Mouse (Mus musculus) adrenal gland, postnatal 4 days (tissue): ENCODE measurements around the gene Wfdc9. TPM values are rescaled to one million over a fixed set of nuclear protein-coding genes. Genes with fewer than 3 reads are reported as not detected.
"Not testable (repeated sequence)": the region's sequence is repeated elsewhere in the genome, so short reads cannot be mapped to it uniquely, and the experiment has no call there.

Experiments used
- DNase-seq, 2 experiments: peaks; one replicate each; pipeline ENCODE4 v3.0.0; 2021 to 2022; ENCODE audit warnings: low spot score in 2 of 2, mixed read lengths in 2 of 2
- total RNA-seq, 2 experiments: library from RNA; stranded (reverse); gene quantifications; 2 replicates each; pipeline ENCODE4 v1.2.3; 2021

The Wfdc9 gene
- total RNA-seq, 2 experiments from 2014 or later = not detected

DNA sequence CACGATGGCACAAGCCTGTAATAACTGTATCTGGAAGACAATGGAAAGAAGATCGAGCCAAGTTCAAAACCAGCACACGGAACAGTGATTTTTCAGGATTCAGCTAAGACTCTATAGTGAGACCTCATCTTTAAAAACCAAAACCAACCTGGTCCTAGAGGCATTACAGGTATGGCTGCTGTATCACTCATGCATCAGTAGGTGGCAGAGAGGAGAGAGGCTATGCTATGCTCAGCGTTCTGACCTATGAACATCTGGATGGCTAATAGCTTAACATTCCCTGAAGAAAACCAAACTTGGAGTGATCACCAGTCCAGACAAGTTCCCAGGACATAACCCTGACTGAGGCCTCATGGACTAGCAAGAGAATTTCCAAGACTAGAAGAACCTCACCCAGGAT, 34.6 kb downstream of the Wfdc9 start:
- DNase-seq = no peak

DNA sequence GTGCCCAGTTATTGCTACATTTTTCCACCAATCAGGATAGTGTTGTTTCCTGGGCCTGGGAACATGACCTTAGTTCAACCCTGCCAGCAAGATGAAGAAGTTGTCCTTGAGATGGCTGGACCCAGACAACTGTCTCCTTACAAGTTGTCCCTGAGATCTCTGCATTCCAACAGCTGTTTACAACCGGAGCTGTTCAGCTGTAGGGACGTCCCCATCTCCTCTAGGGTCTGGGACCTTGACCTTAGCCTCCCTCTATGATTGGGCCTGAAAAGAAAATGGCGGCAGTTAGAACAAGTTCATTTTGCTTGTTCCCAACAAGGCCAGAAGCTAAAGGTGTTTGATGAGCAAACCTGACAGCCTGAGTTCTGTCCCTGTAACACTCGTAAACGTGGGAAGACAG, 37.3 kb downstream of the Wfdc9 start:
- DNase-seq = no peak

DNA sequence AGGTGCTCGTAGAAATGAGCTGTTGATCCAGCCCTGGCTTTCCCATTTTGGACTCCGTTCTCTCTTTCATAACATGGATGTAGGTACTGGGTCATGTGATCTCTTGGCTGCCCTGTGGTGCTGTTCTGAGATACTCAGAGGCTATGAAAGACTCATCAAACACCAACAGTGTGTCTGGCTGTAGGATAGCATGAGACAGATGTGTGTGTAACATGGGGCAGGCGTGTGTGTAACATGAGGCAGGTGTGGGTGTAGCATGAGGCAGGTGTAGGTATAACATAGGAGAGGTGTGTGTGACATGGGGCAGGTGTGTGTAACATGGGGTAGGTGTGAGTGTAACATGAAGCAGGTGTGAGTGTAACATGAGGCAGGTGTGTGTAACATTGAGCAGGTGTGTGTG, 41.0 kb downstream of the Wfdc9 start:
- DNase-seq = no peak

DNA sequence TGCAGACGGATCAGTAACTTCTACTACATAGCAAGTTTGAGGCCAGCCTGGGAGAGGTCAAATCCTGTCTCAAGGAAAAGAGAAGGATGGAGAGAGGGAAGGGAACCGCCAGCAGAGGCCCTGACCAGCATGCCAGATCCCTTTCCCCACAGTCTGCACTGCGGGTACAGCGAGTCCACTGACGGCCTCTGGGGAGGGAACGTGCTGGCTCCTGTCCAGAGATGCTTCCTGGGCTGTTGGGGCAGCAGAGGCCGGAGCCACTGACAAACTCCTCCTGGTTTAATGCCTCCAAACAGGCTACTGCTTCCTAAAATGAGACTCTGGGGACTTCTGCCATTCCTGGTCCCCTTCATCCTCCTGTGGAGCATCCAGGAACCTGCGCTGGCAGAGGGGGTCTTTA, 42.9 kb downstream of the Wfdc9 start, which contains the start of the genes Wfdc6b and Wfdc8:
Gene Wfdc6b (plus strand): TSS at position 52 of the 400 bp plus-strand sequence.
Gene Wfdc8 (minus strand): TSS at position 156 of the 400 bp plus-strand sequence.
- not testable (repeated sequence) for DNase-seq

DNA sequence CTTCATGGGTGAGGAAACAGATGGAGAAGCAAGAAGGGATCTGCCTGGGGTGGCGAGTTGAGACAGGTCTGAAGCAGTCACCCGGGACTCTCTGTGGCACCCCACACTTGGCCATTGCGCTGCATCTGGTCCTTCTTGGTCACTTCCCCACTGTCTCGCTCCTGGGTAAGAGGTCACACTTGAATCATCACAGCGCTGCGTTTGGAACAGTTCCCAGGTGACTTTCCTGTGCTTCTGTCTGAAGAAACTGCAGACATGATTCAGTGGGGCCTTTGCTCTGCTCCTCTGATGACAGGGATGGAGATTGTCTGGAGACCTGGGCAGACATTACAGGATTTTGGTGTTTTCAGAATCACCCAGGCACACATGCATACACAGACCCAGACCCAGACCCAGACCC, 47.6 kb downstream of the Wfdc9 start:
- DNase-seq = no peak

DNA sequence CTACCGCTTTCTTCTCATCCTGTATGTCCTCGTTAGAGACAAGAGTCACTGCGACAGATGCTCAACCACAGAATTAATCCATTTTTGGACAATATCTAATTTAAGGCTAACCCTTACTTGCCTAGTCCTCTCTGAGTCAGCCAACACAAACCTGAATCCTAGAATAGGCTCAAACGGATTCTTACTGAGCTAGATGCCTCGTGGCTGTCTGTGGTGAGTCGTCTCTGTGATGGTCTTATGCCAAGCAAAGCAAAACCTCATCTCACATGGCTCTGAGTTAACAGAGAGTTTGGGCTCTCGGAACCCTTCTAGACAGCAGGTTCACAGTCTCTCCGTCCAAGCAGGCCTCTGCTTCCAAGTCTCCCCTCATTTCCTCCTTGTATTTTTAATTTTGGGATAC, 52.0 kb downstream of the Wfdc9 start:
- DNase-seq = no peak

DNA sequence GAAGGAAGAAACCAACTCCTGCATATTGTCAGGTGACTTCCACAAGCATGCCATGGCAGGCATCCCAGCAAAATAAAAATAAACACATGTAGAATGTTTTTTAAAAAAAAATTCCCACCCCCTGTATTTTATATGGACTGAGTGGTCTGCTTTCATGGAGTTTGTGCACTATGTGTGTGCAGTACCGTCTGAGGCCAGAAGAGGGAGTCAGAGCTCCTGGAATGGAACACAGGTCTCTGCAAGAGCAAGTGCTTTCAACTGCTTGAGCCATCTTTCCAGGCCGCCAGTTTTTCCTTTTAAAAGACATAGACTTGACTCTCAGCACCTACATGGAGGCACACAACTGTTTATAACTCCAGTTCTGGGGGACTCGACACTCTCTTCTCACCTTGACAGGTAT, 52.9 kb downstream of the Wfdc9 start:
- DNase-seq = no peak

DNA sequence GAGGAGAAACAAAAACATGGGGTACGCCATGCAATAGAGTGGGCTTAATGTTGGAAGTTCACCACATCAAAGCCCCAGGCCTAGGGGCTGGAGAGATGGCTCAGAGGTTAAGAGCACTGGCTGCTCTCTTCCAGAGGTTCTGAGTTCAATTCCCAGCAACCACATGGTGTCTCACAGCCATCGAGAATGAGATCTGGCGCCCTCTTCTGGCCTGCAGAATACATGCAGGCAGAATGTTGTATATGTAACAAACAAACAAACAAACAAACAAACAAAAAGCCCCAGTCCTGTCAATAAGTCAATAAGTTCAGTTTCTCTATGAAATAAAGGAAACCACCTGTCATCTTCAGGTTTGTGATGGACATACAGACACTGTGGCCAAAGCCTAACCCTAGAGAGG, 56.2 kb downstream of the Wfdc9 start:
- DNase-seq = no peak

Other genes with a start within 250 kb of the Wfdc9 start
- gene Sdc4, start 212.7 kb downstream of the Wfdc9 start, total RNA-seq = 10 to 100 TPM; 75.2 to 93.9 TPM
- gene Sys1, start 199.6 kb downstream of the Wfdc9 start, total RNA-seq = 10 to 100 TPM; 34.7 to 35.0 TPM
- 1 to 10 TPM in 1 of 2 experiments, under 1 TPM in 1; 0.48 to 3.0 TPM for gene Gm20458, start 195.6 kb downstream of the Wfdc9 start, total RNA-seq
- gene Trp53tg5, start 182.9 kb downstream of the Wfdc9 start, total RNA-seq = not detected
- gene Dbndd2, start 170.5 kb downstream of the Wfdc9 start, total RNA-seq = 10 to 100 TPM; 10.9 to 17.1 TPM
- gene Pigt, start 159.1 kb downstream of the Wfdc9 start, total RNA-seq = 100 to 1,000 TPM; 133 to 134 TPM
- 10 to 100 TPM in 1 of 2 experiments, 1 to 10 TPM in 1; 1.9 to 49.1 TPM for gene Wfdc2, start 94.2 kb downstream of the Wfdc9 start, total RNA-seq
- not detected for gene Spint3, start 83.1 kb downstream of the Wfdc9 start, total RNA-seq
- 1 to 10 TPM in 1 of 2 experiments, under 1 TPM in 1; 0.48 to 1.2 TPM for gene Wfdc6a, start 71.1 kb downstream of the Wfdc9 start, total RNA-seq
- gene Eppin, start 63.0 kb downstream of the Wfdc9 start, total RNA-seq = not detected
- not detected for gene Wfdc6b, start 43.1 kb downstream of the Wfdc9 start, total RNA-seq
- under 1 TPM; 0.20 to 0.39 TPM for gene Wfdc8, start 43.0 kb downstream of the Wfdc9 start, total RNA-seq
- not detected for gene Wfdc16, start 17.8 kb downstream of the Wfdc9 start, total RNA-seq
- under 1 TPM in 1 of 2 experiments, not detected in 1; 0.76 TPM for gene Wfdc10, start 537 bp downstream of the Wfdc9 start, total RNA-seq
- not detected for gene Wfdc11, start 17.5 kb upstream of the Wfdc9 start, total RNA-seq
- not detected for gene Wfdc13, start 28.5 kb upstream of the Wfdc9 start, total RNA-seq
- gene Spint4, start 41.9 kb upstream of the Wfdc9 start, total RNA-seq = not detected
- not detected for gene Spint5, start 58.7 kb upstream of the Wfdc9 start, total RNA-seq
- under 1 TPM; 0.90 to 0.92 TPM for gene Wfdc3, start 89.3 kb upstream of the Wfdc9 start, total RNA-seq
- 10 to 100 TPM; 50.1 to 54.2 TPM for gene Dnttip1, start 89.4 kb upstream of the Wfdc9 start, total RNA-seq
- gene Ube2c, start 113.3 kb upstream of the Wfdc9 start, total RNA-seq = 10 to 100 TPM; 48.4 to 64.6 TPM
- gene Tnnc2, start 123.4 kb upstream of the Wfdc9 start, total RNA-seq = 100 to 1,000 TPM in 1 of 2 experiments, 10 to 100 TPM in 1; 94.0 to 231 TPM
- 10 to 100 TPM; 40.5 to 42.9 TPM for gene Snx21, start 129.2 kb upstream of the Wfdc9 start, total RNA-seq
- 10 to 100 TPM; 30.1 to 31.3 TPM for gene Acot8, start 148.3 kb upstream of the Wfdc9 start, total RNA-seq
- 1 to 10 TPM; 3.8 to 4.5 TPM for gene Zswim3, start 148.5 kb upstream of the Wfdc9 start, total RNA-seq
- 10 to 100 TPM; 10.7 to 11.0 TPM for gene Zswim1, start 166.1 kb upstream of the Wfdc9 start, total RNA-seq
- gene Spata25, start 172.0 kb upstream of the Wfdc9 start, total RNA-seq = 1 to 10 TPM in 1 of 2 experiments, under 1 TPM in 1; 0.76 to 1.7 TPM
- gene Ctsa, start 176.3 kb upstream of the Wfdc9 start, total RNA-seq = 100 to 1,000 TPM; 140 to 158 TPM
- gene Neurl2, start 176.9 kb upstream of the Wfdc9 start, total RNA-seq = 1 to 10 TPM; 5.4 to 7.4 TPM
- 10 to 100 TPM; 25.7 to 28.9 TPM for gene Pltp, start 201.1 kb upstream of the Wfdc9 start, total RNA-seq
- 10 to 100 TPM; 78.8 to 80.7 TPM for gene Pcif1, start 222.7 kb upstream of the Wfdc9 start, total RNA-seq